Mouse (Mus musculus): ENCODE measurements around the gene Fam205a2. TPM values are rescaled to one million over a fixed set of nuclear protein-coding genes. Genes with fewer than 3 reads are reported as not detected.
"Not testable (repeated sequence)": the region's sequence is repeated elsewhere in the genome, so short reads cannot be mapped to it uniquely, and the experiment has no call there.

Fam205a2 gene
- not detected in 2 replicates for total RNA-seq (2021)
- long read RNA-seq, result 0 reads

GRCm38 (mm10) chr4:42528075-42528474 is at the start of gene Fam205a2:
Gene Fam205a2, minus strand, starts transcription at chr4:42528175.
- not testable (repeated sequence) for DNase-seq

Other genes starting within 250 kb of the Fam205a2 start
- gene Gm21953, start 233.9 kb downstream of the Fam205a2 start, total RNA-seq (2021), result not detected in 2 replicates
- not detected in 2 replicates for gene Fam205a3, start 209.8 kb downstream of the Fam205a2 start, total RNA-seq (2021)
- not detected in 2 replicates for gene Gm21586, start 88.8 kb downstream of the Fam205a2 start, total RNA-seq (2021)
- gene Gm2163, start 61.4 kb downstream of the Fam205a2 start, total RNA-seq (2021), result 0.70 TPM in 1 of 2 replicates, not detected in the other
- gene Gm10591, start 84.0 kb upstream of the Fam205a2 start, total RNA-seq (2021), result not detected in 2 replicates
- gene Gm2564, start 101.5 kb upstream of the Fam205a2 start, total RNA-seq (2021), result 3.7 and 4.2 TPM in 2 replicates
- gene Ccl27b, start 127.1 kb upstream of the Fam205a2 start, total RNA-seq (2021), result 20.7 TPM in 1 of 2 replicates, not detected in the other
- not detected in 2 replicates for gene Il11ra2, start 133.7 kb upstream of the Fam205a2 start, total RNA-seq (2021)
- not detected in 2 replicates for gene 4930578G10Rik, start 207.4 kb upstream of the Fam205a2 start, total RNA-seq (2021)
- gene Ccl19, start 228.4 kb upstream of the Fam205a2 start, total RNA-seq (2021), result 1.1 and 2.3 TPM in 2 replicates
- gene Ccl21a, start 245.8 kb upstream of the Fam205a2 start, total RNA-seq (2021), result 0.76 and 3.9 TPM in 2 replicates